Mouse (Mus musculus) brain, embryonic 18.5 days (tissue): ENCODE results near the gene Gm49510.
A peak's percentile ranks its signal among the peaks of the same experiment; 100 is the strongest.

Source experiments
- DNase-seq: peaks from one replicate; pipeline ENCODE4 v3.0.0-alpha.2; 2012; ENCODE audit warnings: low read depth, low spot score

The Gm49510 gene

GRCm38 (mm10) chr15:78899409-78899739, at the start of gene Gm49510:
Gene Gm49510, plus strand, starts transcription at chr15:78899667.
- DNase-seq: no peak

DNA sequence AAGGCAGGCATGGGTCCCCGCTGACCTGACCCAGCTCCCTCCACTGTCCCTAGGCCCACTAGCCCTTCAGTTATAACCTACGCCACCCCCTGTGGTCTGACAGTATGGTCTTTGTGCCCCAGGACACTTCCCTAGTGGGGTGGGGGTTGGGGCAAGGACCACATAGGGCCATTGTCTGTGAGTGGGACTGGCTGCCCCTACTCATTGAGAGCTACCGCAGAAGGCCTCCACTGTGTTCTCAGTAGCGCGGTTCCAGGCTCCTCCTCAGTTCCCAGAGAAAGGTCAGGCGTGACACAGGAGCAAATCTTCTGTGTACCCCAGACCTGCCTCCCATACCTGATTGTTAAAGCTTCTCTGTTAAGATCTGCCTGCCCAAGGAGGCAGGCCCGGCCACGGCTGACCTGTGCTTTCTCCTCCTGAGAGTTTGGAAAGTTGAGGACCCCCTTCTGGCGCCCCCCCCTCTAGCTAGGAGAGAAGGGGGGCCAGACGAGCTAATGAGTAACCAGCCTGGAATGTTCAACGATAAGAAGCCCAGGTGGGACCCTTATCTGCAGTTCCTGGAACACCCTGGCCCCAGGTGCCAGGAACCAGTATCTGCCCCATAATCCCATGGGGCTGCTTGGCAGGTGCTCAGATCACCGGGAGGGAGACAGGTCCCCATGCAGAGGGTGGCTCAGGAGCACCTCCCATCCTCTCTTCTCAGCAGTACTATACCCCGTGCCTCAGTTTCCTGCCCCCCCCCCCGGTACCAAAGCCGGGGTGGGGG, 49.2 kb upstream of the Gm49510 start:
- no peak for DNase-seq

GRCm38 (mm10) chr15:78850944-78851343, 48.5 kb upstream of the Gm49510 start:
- DNase-seq: no peak

DNA sequence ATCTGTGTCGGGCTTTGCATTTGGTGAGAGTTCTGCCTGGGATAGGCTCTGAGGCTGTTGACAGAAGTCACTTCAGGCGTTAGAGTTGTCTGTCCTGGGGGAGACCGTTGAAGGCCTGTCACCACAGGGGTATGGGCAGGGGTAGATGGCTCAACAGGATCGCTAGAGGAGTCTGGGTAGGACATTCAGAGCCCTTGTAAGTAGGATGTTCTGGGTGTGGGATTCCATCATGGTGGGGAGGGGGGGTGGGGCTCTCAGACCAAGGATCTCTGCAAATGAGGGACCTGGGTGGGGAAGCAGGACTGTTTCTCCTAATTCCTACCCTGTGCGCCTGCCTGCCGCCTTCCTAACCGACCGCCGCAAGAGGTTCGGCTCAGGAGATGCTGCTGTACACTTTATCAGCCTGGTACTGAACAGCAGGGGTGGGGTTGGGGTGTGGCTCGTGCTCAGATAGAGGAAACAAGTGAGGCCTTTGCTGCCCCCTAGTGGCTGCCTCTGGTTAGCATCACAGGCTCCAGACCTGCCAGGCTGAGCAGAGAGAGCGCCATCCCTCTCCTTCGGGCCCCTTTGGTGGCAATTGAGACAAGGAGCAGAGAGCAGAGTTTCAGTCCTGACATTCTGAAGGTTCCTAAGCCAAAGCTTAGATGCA, 47.8 kb upstream of the Gm49510 start:
- no peak for DNase-seq

- DNase-seq: no peak
Observed at GRCm38 (mm10) chr15:78855303-78855965, 44.0 kb upstream of the Gm49510 start, which contains the start of gene Lgals2. Gene Lgals2, minus strand, starts transcription at chr15:78855529.

DNA sequence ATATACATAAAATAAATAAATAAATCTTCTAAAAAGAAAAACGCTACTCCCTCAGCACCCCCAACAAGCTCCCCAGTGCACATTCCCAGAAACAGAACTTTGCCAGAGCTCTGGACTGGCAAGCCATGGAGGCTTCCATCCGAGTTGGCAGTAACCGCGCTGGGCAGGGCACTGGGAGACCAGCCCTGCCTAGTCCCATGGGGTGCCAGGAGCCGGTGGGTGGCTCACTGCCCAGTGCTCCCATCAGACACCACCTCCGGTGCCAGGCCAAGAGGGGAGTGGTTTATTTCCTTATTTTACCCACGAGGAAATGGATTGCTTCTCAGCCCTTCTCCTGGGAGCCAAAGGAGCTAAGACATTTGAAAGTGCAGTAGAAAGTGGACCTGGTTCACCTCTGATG, 42.5 kb upstream of the Gm49510 start:
- DNase-seq: no peak

- no peak for DNase-seq
Observed at GRCm38 (mm10) chr15:78859311-78859710, 40.2 kb upstream of the Gm49510 start.

GRCm38 (mm10) chr15:78859714-78860113, 39.8 kb upstream of the Gm49510 start:
- DNase-seq: no peak

- DNase-seq: no peak
Observed at GRCm38 (mm10) chr15:78862280-78862679, 37.2 kb upstream of the Gm49510 start.

DNA sequence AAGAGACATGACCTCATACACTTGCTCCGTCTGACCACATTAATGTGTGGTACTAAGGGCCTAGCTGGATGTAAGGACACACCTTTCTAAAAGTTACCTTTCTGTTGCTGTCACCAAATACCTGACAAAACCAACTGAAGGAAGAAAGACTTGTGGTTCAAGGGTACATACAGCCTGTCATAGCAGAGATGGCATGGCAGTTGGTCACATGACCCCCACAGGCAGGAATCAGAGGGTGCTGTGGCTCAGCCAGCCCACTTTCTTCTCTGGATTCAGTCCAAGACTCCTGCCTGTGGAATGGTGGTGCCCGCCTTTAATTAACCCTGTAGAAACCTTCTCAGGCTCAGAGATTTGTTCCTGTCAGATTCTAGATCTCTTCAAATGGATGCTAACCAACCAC, 36.3 kb upstream of the Gm49510 start:
- no peak for DNase-seq

GRCm38 (mm10) chr15:78863852-78864253, 35.6 kb upstream of the Gm49510 start:
- no peak for DNase-seq

DNA sequence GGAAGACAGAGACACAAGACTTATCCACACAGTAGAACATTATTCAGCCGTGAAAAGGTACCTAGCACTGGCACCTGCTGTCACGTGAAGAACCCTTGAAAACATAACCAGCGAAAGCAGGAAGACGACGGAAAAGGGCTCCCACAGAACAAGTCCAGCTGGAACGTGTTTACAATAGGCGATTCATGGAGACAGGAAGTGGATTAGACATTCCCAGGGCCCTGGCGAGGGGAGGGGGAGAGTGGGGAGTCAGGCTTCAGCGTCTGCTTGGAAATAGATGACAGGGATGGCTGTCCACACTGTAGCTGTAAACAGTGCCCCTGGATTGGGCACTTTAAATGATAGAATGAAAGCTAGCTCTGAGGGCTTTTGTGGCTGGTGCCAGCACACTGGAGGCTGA, 31.1 kb upstream of the Gm49510 start:
- no peak for DNase-seq

- DNase-seq: no peak
Observed at GRCm38 (mm10) chr15:78868826-78869233, 30.6 kb upstream of the Gm49510 start.

- DNase-seq: no peak
Observed at GRCm38 (mm10) chr15:78869775-78870174, 29.7 kb upstream of the Gm49510 start.

DNA sequence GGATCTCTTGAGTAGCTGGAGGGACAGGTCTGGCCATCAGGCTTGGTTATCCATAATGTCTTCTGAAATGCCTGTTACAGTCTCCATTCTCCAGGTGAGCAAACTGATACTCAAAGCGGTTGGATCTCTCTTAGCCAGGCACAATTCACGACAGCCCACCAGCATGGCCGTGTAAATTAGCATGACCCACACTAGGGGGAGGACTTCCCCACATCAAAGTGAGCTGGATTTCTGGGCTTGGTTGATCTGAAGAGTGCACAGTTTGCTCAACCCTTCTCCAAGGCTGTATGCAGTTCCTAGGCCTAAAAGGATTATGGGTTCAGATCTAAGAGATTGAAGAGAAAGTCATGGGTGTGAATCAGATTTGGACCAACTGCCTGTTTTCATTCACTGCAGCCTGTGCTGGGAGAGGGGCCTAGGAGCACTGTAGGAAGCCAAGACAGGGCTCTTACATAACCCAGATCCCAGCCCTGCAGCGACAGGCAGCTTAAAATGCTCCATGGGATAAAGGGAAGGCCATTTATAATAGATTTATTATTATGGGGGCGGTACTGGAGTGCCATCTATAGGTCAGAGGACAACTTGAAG, 27.4 kb upstream of the Gm49510 start:
- no peak for DNase-seq

DNA sequence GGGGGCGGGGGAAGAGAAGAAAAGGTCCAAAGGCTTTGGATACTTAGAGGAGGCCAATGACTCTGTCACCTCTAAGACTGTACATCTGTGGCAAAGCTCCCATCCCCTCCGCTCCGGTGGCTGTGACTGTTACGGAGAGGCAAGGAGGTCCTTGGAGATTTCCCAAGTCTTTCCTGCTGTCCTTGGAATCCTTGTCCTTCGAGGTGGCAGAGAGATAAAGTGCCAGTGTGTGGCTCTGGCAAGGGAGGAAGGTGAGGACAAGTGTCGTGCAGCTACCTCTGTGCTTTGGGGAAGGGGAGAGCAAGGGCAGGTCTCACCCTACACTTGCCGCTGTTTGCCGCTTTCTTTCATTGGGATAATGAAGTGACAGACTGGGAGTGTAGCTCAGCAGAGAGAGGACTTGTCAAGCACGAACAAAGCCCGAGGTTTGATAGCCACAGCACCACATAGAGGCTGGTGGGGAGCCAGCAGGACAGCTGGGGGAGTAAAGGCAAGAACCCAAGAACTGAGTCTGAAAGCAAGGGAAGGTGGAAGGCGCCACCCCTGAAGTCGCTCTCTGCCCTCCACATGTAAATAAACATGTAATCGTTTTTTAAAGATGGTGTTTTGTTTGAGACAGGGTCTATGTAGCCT, 25.5 kb upstream of the Gm49510 start:
- no peak for DNase-seq

- no peak for DNase-seq
Observed at GRCm38 (mm10) chr15:78874989-78875388, 24.5 kb upstream of the Gm49510 start.

- DNase-seq: no peak
Observed at GRCm38 (mm10) chr15:78875537-78875936, 23.9 kb upstream of the Gm49510 start.

DNA sequence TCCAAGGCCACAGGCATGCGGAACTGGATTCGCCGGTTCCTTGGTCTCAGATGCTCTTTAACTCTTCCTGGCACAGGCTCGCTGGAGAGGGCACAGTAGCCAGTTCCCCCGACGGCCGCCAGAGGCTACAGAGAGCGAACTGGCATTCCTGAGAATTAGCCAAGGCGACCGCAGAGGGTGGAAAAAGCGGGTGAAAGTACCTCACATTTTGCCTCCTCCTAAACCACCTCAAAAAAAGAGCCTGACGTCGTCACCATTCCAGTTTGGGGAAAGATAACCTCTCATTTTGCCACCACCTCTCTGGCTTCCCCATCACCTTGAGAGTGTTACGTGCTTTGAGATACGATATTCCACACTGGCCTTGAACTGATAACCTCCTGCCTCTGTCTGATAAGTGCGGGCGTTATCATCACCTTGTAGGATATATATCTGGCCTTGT, 23.2 kb upstream of the Gm49510 start:
- no peak for DNase-seq

DNA sequence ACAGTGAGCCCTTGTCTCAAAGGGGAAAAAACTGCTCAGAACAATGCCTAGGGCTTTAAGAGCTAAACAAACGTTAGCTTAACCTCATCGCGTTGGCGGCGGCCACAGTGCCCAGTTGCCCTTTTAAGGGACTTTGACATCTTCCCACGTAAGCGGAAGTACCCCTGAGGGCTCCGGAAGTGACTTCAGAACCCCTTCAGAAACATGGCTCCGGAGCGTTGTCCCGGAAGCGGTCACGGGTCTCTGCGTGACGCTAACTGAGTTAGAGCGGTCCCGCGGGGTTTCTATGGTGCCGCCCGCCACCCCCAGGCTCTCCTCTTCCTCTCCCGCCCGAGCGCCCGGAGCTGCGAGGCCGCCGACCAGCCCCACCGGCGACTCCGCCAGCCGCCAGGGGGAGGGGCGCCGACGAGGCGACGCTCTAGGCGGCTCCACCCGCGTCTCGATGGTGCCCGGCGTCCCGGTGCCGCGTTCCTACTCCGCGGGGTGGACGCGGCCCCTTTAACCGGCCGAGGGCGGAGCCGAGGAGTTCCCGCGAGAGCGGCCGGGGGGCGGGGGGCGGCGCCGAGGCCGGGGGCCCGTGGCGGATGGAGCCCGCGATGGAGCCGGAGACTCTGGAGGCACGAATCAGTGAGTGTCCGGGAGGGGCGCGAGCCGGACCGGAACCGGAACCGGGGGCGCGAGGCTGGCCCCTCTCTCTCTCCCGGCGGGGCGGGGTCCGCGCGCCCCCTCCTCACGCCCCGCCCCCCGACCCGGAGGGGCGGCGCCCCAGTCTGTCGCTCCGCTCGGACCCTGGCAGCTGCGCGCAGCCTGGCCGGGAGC, 22.3 kb upstream of the Gm49510 start, which contains the start of gene Gga1:
Gene Gga1, plus strand, starts transcription at position 200 of the 819 bp plus-strand sequence.
- DNase-seq: peak; percentile 95
